Mouse (Mus musculus) forelimb bud, embryonic 11.5 days (tissue): ENCODE results near the gene Hmg20b.

ENCODE experiments used
- DNase-seq: peaks from one replicate; pipeline ENCODE4 v3.0.0-alpha.2; 2012; ENCODE audit warnings: low read depth, low spot score

Gene Hmg20b

DNA sequence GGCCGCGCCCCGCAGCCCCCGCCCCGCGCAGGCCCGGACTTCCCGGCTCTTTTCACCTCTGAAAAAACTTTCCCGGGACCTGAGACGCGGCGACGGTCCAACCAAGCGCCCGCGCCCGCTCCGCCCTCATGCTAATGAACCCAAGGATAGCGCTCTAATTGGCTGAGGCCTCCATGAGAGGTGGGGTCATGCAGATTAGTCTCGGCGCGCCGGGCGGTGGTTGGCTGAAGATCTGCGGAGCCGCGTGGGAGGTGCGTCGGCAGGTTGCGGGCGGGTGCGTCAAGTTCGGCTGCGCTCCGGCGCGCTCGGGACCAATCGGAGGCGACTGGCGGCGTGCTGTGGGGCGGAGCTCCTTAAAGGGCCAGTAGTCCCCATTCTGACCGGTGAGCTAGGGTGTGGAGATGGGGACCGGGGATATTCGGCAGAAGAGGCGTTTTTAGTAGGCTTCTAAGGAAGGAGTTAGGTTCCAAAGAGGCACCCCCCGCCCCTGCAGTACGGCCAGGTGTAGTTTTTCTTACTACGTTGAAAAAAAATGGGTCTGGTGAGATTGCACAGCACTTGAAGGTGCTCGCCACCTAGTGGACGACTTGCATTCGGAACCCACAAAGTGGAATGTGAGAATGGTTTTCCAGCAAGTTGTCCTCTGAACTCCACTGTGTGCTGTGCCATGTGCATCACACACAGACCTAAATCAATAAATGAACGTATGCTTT is at the start of gene Hmg20b:
TSS of gene Hmg20b (minus strand) at position 130 of the 713 bp plus-strand sequence.
- peak; percentile 98 for DNase-seq

DNA sequence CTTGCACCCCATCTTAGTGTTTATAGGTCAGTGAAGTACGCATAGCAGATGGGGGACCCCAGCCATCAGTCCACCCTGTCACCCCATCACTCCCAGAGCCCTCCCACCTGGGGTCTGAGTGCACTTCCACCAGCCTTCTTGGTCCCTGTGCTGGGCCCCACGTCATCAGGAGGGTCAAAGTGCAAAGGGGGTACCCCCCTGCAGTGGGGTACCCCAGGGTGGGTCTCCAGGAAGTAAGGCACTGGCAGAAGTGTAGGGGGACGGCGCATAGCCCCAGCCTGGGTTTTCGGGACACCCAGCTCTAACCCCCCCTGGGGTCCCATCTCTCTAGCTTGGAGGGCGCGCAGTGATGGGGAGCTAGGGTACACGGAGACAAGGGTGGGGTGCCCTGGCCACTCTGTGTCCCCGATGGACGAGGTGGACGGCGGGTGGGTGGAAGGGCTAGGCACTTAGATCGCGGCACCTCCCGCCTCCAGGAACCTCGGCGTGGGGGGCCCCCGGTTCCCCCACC is 49.6 kb upstream of the Hmg20b start:
- DNase-seq: no peak

DNA sequence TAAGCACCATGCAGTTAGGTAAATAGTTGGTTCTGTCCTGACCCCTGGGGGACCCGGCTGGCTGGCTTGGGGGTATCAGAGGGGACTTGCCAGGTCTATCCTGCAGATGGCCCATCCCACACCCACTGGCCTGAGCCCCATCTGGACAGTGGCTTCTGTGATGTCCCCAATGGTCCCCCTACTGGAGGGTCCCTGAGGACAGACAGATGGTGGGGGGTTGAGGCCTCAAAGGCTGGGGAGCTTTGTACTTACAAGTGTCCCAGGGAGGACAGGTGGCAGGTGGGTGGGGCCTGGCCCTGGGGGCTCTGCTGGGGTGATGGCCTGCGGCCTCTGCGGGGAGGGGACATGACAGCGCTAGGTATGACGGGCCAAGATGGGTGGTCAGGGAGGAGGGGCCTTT is 49.0 kb upstream of the Hmg20b start:
- no peak for DNase-seq

DNA sequence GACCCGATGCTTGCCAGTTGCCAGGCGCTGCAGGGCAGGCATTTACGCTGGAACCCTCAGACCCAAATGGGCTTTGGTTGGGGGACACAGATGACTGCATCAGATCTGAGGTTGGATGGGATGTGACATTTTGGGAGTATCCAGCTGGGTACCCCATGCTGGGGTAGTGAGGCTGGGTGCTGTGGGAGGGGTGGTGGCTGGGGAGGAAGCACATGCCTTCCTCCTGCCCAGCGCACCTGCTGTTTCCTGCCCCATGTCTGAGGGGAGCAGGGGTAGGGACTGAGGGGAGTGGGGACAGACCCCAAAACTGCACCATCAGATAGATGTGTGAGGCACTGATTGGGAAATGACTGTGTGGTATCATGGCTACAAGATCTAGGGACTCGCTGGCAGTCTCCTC is 46.5 kb upstream of the Hmg20b start:
- no peak for DNase-seq

DNA sequence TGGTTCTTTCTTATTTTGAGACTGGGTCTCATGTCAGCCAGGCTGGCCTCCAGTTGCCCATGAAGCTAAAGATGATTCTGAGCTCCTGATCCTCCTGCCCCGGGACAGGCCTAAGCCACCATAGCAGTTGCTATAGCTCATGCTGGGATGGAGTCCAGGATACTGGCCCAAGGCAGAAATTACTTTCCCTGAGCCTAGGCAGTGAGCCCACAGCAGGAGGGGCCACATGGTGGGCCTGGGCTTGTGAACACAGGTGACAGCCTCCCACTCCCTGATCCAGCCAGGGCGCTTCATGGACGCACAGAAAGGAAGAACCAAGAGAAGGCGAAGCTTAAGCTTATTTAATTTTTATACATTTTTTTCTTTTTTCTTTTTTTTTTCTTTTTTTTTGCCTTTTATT is 45.6 kb upstream of the Hmg20b start:
- DNase-seq: no peak

DNA sequence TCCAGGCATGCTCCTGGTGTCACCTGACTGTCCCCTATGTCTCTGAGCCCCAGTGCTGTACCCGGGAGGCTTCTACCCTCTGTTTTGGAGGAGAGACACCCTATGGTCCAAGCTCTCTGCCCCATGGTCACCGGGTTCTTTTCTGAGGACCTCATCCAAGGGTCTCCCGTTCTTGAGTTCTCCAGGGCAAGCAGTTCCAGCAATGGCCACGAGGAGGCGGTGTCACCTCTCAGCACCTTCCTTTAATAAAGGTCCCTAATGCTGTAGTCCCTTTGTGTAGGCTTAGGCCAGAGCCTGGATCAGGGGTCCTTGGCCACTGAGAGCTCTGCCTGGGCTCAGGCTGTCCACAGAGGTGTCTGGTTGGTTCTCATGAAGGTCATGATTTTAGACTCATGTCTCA is 44.8 kb upstream of the Hmg20b start:
- DNase-seq: peak; percentile 80

DNA sequence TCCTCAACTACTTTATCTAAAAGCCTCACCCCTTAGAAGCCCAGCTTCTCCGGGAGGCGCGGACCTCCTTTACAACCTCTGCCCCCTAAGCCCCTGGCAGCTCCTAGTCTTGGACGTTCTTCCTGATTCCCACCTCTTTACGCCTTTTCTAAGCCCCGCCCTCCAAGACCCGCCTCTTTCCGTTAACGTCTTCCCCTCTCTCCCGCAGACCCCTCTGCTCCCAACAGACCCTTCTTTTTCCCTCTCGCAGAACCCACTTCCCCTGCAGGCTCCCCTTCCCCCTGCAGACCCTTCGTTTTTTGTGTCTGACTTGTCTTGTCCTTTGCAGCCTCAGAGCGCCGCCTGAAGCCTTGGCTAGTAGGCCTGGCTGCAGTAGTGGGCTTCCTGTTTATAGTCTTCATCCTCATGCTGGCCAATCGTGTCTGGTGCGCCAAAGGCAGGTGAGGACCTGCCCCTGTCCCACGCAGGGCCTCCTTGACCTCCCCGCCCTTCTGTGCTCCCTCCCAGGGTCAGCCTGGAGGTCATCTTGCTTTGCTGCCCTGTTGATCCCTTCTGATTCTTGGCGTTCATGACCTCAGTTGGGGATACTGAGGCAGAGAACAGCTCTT is 43.3 kb upstream of the Hmg20b start:
- DNase-seq: no peak

DNA sequence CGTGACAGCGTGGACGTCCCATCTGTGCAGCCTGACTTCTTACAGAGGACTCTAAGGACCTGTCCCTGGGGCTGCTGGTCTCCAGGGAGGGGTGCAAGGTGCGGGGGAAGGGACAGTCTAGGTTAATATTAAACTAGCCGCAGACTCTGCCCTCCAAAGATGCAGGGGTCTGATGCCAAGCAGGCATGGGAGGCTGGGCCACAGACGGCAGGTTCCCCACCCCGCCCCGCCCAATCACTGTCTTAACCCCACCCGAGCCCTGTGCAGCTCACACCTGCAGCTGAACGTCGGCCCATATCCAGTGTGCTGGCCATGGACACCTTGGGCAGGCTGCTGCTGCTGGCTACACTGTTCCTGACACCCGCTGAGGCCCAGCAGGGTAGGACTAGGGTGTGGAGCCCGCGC is 42.5 kb upstream of the Hmg20b start, which contains the start of gene Smim24:
TSS of gene Smim24 (plus strand) at position 271 of the 405 bp plus-strand sequence.
- DNase-seq: no peak

DNA sequence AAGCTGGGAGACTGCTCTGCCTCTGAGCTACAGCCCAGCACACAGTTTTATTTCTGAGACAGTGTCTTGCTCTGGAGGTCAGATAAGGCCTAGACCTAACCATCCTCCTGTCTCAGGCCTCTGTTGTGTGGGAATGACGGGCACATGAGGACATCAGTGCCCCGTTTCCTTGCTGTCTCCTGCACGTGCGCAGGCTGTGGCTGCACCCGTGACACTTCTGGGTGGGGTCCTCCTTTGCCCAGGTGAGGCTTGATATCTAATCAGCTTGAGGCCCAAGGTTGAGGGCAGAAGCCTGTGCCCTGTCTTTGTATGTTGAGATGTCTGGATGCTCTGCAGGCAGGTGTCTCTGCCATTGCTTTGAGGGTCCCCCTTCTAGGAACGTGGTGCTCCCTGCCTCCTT is 42.0 kb upstream of the Hmg20b start:
- no peak for DNase-seq

DNA sequence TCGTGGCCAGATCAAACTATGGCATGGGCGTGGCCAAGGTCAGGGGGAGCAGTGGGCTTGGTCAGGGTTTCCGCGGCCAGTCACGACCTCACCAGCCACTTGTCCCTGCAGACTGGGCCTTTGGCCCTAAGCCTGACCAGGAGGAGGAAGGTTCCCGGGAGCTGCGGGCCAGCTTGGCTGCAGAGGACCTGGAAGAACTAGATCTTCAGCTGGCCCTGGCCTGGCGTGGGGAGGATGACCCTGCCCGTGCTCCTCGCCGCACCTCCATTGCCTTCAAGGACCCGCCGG is 40.3 kb upstream of the Hmg20b start:
- no peak for DNase-seq

DNA sequence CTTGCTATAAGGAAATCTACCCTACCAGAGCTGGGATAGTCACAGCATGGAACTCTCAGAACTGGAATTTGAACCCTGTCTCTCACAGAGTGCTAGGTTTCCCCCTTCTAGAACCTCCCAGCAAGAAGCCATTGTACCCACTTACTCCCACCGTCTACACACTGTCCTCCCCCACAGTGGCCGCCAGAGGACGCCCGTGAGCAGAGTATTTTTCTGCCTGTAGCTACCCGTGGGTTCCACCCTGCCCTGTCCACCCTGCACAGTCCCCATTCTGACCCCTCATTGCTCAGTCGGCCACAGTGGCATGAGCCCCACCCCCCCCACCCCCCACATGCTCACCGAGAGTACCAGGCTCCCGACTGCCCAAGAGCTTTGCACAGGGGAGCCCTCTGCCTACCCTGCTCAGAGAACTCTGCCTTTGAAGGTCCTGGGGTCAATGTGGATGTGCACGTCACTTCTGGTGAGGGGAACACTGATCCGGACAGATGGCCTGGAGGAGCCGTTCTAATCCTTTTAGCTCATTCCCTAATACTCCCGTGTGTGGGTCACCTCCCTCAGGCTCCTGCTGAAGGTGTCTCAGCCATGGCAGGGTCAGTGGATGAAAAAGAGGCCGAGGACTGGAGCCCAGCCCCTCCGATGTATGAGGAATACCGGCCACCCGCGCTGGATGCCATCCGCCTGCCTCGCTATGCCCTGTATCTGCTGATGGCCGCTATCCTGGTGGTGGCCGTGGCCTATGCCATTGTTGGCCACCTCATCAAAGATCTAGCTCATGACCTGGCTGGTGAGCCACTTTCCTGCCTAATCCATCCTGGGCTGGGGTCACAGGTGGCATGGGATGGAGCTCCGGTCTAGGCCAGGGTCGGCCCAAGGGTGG is 39.8 kb upstream of the Hmg20b start:
- peak; percentile 62 for DNase-seq

DNA sequence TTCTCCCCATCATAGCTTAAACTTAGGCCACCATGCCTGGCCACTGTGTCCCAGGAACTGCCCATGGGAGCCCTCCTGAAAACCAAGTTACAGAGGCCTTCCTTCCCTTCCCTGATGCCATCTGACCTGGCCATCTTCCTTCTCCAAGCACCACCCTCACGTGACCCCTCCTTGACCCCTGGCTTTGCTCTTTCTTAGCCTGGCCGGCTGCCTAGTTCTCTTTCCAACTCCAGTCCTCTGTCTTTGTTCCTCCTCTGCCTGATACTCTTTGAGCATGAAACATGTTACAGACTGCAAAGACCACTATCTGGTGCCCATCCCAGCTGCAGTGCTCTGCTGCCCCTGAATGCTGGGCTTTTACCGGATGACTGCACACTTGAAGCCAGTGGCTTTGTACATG is 39.1 kb upstream of the Hmg20b start:
- DNase-seq: no peak

DNA sequence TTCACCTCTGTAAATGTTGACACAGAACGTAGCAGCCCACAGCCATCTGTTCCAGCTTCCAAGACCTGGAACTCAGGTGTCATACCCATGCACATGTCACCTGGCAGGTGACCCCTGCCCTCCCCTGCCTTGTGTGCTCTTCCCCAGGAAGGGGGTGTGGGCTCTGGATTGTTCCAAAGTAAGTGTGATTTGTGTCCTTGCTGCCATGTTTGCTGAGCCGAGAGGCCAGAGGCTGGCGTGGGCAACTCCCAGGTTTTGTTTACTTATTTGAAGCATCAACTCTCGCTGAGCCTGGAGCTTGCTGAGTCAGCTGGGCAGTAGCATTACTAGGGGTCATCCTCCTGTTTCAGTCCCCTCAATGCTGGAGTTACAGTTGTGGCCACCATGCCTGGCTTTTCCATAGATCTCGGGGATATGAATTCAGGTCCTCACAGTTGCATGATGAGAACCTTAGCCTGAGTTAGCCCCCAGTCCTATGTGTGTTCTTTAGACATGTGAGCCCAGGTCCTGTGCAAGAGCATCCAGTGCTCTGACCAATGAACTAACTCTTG is 38.3 kb upstream of the Hmg20b start, which contains the start of gene Gm48552:
TSS of gene Gm48552 (plus strand) at position 501 of the 551 bp plus-strand sequence.
- DNase-seq: no peak

DNA sequence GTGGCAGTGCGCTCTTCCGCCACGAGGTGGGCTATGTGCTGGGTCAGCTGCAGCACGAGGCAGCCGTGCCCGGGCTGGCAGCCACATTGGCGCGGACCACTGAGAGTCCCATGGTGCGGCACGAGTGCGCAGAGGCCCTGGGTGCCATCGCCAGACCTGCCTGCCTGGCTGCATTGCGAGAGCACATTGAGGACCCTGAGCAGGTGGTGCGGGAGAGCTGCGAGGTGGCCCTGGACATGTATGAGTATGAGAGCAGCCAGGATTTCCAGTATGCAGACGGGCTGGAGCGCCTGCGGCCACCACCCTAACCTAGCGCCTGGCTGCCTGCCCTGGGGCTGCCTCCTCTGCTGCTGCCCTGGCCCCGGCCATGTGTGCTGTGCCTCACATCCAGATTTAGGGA is 37.4 kb upstream of the Hmg20b start:
- DNase-seq: no peak

DNA sequence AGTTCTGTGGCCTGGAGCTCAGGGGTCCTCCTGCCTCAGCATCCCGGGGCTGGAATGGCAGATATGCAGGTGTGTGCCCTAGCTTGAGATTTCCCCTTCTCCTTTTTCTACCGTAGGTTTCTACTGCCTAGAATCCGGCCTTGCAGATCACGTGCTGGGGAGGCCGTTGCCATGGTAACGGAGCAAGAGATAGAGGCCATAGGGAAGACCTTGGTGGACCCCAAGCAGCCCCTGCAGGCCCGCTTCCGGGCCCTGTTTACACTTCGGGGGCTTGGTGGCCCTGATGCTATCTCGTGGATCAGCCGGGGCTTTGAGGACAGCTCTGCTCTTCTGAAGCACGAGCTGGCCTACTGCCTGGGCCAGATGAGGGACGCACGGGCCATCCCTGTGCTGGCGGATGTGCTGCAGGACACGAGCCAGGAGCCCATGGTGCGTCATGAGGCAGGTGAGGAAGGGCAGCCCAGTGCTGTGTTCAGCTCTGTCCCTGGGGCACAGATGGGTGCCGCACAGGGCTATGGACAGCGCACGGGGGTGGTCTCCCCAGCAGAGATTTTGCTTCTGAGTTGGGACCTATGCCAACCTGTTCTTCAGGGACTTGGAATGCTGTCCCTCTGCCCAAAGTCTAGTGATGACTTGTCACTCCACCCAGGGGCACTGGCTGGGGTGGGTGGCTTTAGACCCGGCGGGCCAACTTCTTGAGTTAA is 35.5 kb upstream of the Hmg20b start:
- no peak for DNase-seq

DNA sequence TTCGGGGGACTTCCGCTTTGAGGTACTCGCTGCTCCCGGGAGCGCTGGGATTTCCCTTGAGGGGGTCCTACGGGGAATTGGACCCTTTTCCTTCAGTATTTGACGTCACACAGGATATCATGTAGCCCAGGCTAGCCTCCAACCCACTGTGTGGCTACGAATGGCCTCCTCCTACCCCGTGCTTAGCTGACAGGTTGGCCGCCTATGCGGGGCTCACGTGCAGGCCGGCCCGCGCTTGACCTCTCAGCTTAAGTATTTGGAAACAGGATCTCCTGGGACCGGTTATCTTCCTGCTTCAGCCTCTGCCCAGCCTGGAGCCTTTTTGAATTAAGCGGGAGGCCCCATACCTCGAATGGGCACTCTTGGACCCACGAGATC is 34.3 kb upstream of the Hmg20b start:
- no peak for DNase-seq

DNA sequence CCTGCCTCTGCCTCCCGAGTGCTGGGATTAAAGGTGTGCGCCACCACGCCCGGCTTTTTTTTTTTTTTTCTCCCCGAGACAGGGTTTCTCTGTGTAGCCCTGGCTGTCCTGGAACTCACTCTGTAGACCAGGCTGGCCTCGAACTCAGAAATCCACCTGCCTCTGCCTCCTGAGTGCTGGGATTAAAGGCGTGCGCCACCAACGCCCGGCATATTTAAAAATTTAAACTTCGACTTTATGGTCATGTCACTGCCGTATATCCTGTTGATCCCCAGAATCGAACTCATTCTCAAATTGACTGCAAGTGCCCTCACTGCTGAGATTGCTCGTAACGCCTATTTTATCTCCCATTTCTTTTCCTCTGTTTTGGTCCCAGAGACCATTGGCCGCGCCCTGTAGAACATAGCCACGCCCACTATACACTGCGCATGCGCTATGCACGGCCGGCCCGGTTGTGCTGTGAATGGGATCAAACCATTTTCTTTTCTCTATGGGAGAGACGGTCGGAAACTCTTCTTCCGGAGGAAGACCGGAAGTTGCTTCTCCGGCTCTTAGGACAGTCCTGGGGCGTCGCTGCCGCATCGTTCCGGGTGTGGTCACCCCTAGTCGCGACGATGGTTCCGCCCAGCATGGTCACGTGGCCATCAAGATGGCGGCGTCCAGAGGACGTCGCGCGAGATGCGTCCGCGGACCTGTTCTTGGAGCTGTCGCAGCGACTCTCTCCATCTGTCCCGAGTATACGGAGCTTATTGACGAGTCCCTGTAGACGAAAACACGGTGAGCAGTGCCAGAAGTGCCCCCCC is 33.7 kb upstream of the Hmg20b start, which contains the start of the genes Dohh and Gm48551:
TSS of gene Dohh (plus strand) at position 627 of the 803 bp plus-strand sequence.
TSS of gene Gm48551 (plus strand) at position 665 of the 803 bp plus-strand sequence.
- DNase-seq: peak; percentile 97

DNA sequence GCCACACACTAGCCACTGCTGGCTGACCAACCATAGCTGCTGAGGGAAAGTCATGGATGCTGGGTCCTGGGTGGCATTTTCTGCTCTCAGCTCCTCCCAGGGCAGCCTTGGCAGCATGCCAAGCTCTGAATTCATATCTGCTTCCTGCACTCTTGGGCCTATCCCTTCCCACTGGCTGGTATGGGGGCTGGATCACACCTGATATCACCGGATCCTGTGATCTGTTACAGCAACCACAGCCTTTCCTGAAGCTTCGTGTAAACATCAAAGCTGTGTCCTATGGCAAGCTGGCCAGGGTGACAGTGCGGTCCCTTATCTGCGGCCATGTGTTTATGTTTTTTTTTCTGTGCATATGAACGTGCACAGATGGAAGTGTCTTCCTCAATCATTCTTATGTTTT is 31.8 kb upstream of the Hmg20b start:
- no peak for DNase-seq

DNA sequence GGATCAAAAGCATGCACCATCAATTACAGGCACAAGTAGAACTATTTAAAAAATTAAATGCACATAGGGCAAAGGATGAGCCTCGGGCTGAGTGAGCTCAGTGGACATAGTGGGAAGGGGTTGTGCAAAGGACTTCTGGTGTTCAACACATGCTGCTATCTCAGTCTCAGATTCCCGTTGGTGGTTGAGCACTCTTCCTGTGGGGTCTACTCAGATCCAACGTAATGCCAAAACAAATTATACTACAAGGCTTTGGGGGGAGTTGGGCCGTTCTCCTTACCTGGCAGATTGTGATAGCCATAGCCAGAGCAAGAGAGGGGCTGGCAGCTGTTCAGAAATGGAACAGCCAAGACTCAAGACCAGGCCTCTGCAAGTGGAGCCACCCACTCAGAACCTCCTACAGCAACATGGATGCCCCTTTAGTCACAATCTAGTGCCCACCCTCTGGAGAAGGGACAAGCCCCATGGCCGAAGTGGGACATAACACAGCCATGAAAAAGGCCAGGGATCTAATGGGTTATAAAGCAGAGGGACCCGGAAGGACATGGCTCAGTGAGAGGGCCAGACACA is 29.6 kb upstream of the Hmg20b start:
- DNase-seq: no peak

DNA sequence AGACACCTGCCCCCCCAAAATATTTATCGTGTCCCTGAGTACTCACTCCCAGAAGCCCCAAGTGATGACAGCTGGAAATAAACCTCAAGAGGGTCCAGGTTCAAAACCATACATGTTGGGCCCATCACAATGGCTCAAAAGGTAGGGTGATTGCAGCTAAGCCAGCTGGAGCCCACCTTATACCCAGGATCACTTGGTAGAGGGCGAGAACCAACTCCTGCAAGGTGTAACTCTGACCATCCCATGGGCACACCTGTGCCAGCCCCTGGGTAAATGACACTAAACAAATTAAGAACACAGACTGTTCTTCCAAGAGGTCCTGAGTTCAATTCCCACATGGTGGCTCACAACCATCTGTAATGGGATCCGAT is 28.9 kb upstream of the Hmg20b start:
- no peak for DNase-seq
